Mouse (Mus musculus): Measurements from ENCODE around the gene Eef1a1. TPM values are rescaled to one million over a fixed set of nuclear protein-coding genes. Genes with fewer than 3 reads are reported as not detected.
"Not testable (repeated sequence)": the region's sequence is repeated elsewhere in the genome, so short reads cannot be mapped to it uniquely, and the experiment has no call there.

Gene Eef1a1
- polyA plus RNA-seq, 1 experiment from 2014 or later = 3,749 TPM

- H3K27ac ChIP-seq = peak overlapping the region; percentile 93
- H3K4me3 ChIP-seq (replicated peaks; ENCODE audit: low read length) = peak overlapping the region; percentile 84
- H3K9ac ChIP-seq = peak overlapping the region; percentile 100
- ATAC-seq (ENCODE audit: low FRiP score) (peak; percentile 26), DNase-seq (ENCODE audit: low spot score) (peak; percentile 69)
- H3K36me3 ChIP-seq (replicated peaks; ENCODE audit: control insufficient read depth, insufficient read depth) = peaks cover 47% of the 10 kb centered on the region
- H3K9me3 ChIP-seq (ENCODE audit: control insufficient read depth, low read length) = no peaks in the 10 kb centered on the region
- H3K27me3 ChIP-seq (ENCODE audit: control insufficient read depth, insufficient read depth, low read length) = no peaks in the 10 kb centered on the region
- H3K4me1 ChIP-seq (replicated peaks; ENCODE audit: control insufficient read depth, insufficient read depth, low read length) = peaks cover 18% of the 10 kb centered on the region
- WGBS = under 1% methylated on average over 44 of the region's 46 CpGs
- peak overlapping the region; percentile 92 for H3K4me2 ChIP-seq (replicated peaks)
These were observed 8.1 kb downstream of the Eef1a1 start for GRCm38 (mm10) chr9:78480706-78481358.

GRCm38 (mm10) chr9:78480227-78480626, 8.7 kb downstream of the Eef1a1 start:
- H3K36me3 ChIP-seq (replicated peaks; ENCODE audit: control insufficient read depth, insufficient read depth) = peaks cover 51% of the 10 kb centered on the region
- DNase-seq (ENCODE audit: low spot score); ATAC-seq (ENCODE audit: low FRiP score); H3K27me3 ChIP-seq (ENCODE audit: control insufficient read depth, insufficient read depth, low read length); H3K9me3 ChIP-seq (ENCODE audit: control insufficient read depth, low read length): not testable (repeated sequence)
- peak overlapping the region; percentile 92 for H3K4me2 ChIP-seq (replicated peaks)
- H3K4me3 ChIP-seq (replicated peaks; ENCODE audit: low read length) = peak overlapping the region; percentile 84
- peaks cover 18% of the 10 kb centered on the region for H3K4me1 ChIP-seq (replicated peaks; ENCODE audit: control insufficient read depth, insufficient read depth, low read length)
- peak overlapping the region; percentile 93; the same call in 1 of the 2 replicates for H3K27ac ChIP-seq
- peak overlapping the region; percentile 100 for H3K9ac ChIP-seq
- WGBS = under 1% methylated on average over 13 of the region's 13 CpGs

- not testable (repeated sequence) for H3K27me3 ChIP-seq (ENCODE audit: control insufficient read depth, insufficient read depth, low read length); H3K9me3 ChIP-seq (ENCODE audit: control insufficient read depth, low read length); ATAC-seq (ENCODE audit: low FRiP score); H3K27ac ChIP-seq; DNase-seq (ENCODE audit: low spot score)
- peaks cover 60% of the 10 kb centered on the region for H3K36me3 ChIP-seq (replicated peaks; ENCODE audit: control insufficient read depth, insufficient read depth)
- peak overlapping the region; percentile 32; the same call in 1 of the 2 replicates for H3K9ac ChIP-seq
- peaks cover 18% of the 10 kb centered on the region for H3K4me1 ChIP-seq (replicated peaks; ENCODE audit: control insufficient read depth, insufficient read depth, low read length)
- peak overlapping the region; percentile 92 for H3K4me2 ChIP-seq (replicated peaks)
- WGBS = 29% methylated on average over 8 of the region's 8 CpGs
- H3K4me3 ChIP-seq (replicated peaks; ENCODE audit: low read length) = peak overlapping the region; percentile 84
These were observed 9.6 kb downstream of the Eef1a1 start for GRCm38 (mm10) chr9:78479308-78479707.

GRCm38 (mm10) chr9:78478009-78478605, 10.8 kb downstream of the Eef1a1 start:
- peaks cover 17% of the 10 kb centered on the region for H3K4me1 ChIP-seq (replicated peaks; ENCODE audit: control insufficient read depth, insufficient read depth, low read length)
- 54% methylated on average over 1 of the region's 1 CpGs for WGBS
- H3K4me3 ChIP-seq (replicated peaks; ENCODE audit: low read length); DNase-seq (ENCODE audit: low spot score); ATAC-seq (ENCODE audit: low FRiP score); H3K9ac ChIP-seq; H3K27ac ChIP-seq; H3K9me3 ChIP-seq (ENCODE audit: control insufficient read depth, low read length); H3K27me3 ChIP-seq (ENCODE audit: control insufficient read depth, insufficient read depth, low read length): not testable (repeated sequence)
- peak overlapping the region; percentile 30 for H3K4me2 ChIP-seq (replicated peaks)
- H3K36me3 ChIP-seq (replicated peaks; ENCODE audit: control insufficient read depth, insufficient read depth) = peaks cover 72% of the 10 kb centered on the region

- peak overlapping the region; percentile 30; the same call in 1 of the 2 replicates for H3K4me2 ChIP-seq (replicated peaks)
- ATAC-seq (ENCODE audit: low FRiP score) (no peak), DNase-seq (ENCODE audit: low spot score) (peak; percentile 69)
- no peak overlapping the region; the same call in 1 of the 2 replicates for H3K9ac ChIP-seq
- peaks cover 82% of the 10 kb centered on the region for H3K36me3 ChIP-seq (replicated peaks; ENCODE audit: control insufficient read depth, insufficient read depth)
- WGBS = 4% methylated on average over 5 of the region's 5 CpGs
- no peaks in the 10 kb centered on the region for H3K9me3 ChIP-seq (ENCODE audit: control insufficient read depth, low read length)
- no peak overlapping the region for H3K27ac ChIP-seq
- no peaks in the 10 kb centered on the region for H3K27me3 ChIP-seq (ENCODE audit: control insufficient read depth, insufficient read depth, low read length)
- H3K4me3 ChIP-seq (replicated peaks; ENCODE audit: low read length) = no peak overlapping the region; the same call in 1 of the 2 replicates
- H3K4me1 ChIP-seq (replicated peaks; ENCODE audit: control insufficient read depth, insufficient read depth, low read length) = peaks cover 9% of the 10 kb centered on the region; the same call in 1 of the 2 replicates
These were observed 11.9 kb downstream of the Eef1a1 start for GRCm38 (mm10) chr9:78477021-78477551.

GRCm38 (mm10) chr9:78476531-78477020, 12.4 kb downstream of the Eef1a1 start:
- Histone ChIP-seq H3K4me3 (replicated peaks; ENCODE audit: low read length) (no peak overlapping the region), H3K36me3 (replicated peaks; ENCODE audit: control insufficient read depth, insufficient read depth) (peaks cover 87% of the 10 kb centered on the region), H3K27ac (no peak overlapping the region), H3K27me3 (ENCODE audit: control insufficient read depth, insufficient read depth, low read length) (no peaks in the 10 kb centered on the region), H3K9me3 (ENCODE audit: control insufficient read depth, low read length) (no peaks in the 10 kb centered on the region), H3K4me2 (replicated peaks) (no peak overlapping the region), H3K4me1 (replicated peaks; ENCODE audit: control insufficient read depth, insufficient read depth, low read length) (peaks cover 9% of the 10 kb centered on the region; the same call in 1 of the 2 replicates), H3K9ac (no peak overlapping the region)
- 14% methylated on average over 1 of the region's 1 CpGs for WGBS
- no peak for DNase-seq (ENCODE audit: low spot score)
- ATAC-seq (ENCODE audit: low FRiP score) = no peak

- peaks cover 91% of the 10 kb centered on the region for H3K36me3 ChIP-seq (replicated peaks; ENCODE audit: control insufficient read depth, insufficient read depth)
- peaks cover 9% of the 10 kb centered on the region; the same call in 1 of the 2 replicates for H3K4me1 ChIP-seq (replicated peaks; ENCODE audit: control insufficient read depth, insufficient read depth, low read length)
- no peak overlapping the region for H3K9ac ChIP-seq
- H3K9me3 ChIP-seq (ENCODE audit: control insufficient read depth, low read length) = no peaks in the 10 kb centered on the region
- 88% methylated on average over 4 of the region's 4 CpGs for WGBS
- H3K27ac ChIP-seq = no peak overlapping the region
- no peak overlapping the region for H3K4me2 ChIP-seq (replicated peaks)
- ATAC-seq (ENCODE audit: low FRiP score) (no peak), DNase-seq (ENCODE audit: low spot score) (no peak)
- H3K27me3 ChIP-seq (ENCODE audit: control insufficient read depth, insufficient read depth, low read length) = no peaks in the 10 kb centered on the region
- H3K4me3 ChIP-seq (replicated peaks; ENCODE audit: low read length) = no peak overlapping the region
These were observed 13.1 kb downstream of the Eef1a1 start for GRCm38 (mm10) chr9:78475873-78476272.

- no peak for DNase-seq (ENCODE audit: low spot score)
- no peak overlapping the region for H3K27ac ChIP-seq
- H3K9ac ChIP-seq = no peak overlapping the region
- 90% methylated on average over 2 of the region's 2 CpGs for WGBS
- peaks cover 9% of the 10 kb centered on the region; the same call in 1 of the 2 replicates for H3K4me1 ChIP-seq (replicated peaks; ENCODE audit: control insufficient read depth, insufficient read depth, low read length)
- no peak overlapping the region for H3K4me3 ChIP-seq (replicated peaks; ENCODE audit: low read length)
- no peak overlapping the region for H3K4me2 ChIP-seq (replicated peaks)
- peaks cover 94% of the 10 kb centered on the region for H3K36me3 ChIP-seq (replicated peaks; ENCODE audit: control insufficient read depth, insufficient read depth)
- no peaks in the 10 kb centered on the region for H3K27me3 ChIP-seq (ENCODE audit: control insufficient read depth, insufficient read depth, low read length)
- H3K9me3 ChIP-seq (ENCODE audit: control insufficient read depth, low read length) = no peaks in the 10 kb centered on the region
- ATAC-seq (ENCODE audit: low FRiP score) = no peak
These were observed 13.6 kb downstream of the Eef1a1 start for GRCm38 (mm10) chr9:78475383-78475780.

GRCm38 (mm10) chr9:78474771-78475382, 14.1 kb downstream of the Eef1a1 start:
- Histone ChIP-seq H3K4me3 (replicated peaks; ENCODE audit: low read length) (no peak overlapping the region), H3K36me3 (replicated peaks; ENCODE audit: control insufficient read depth, insufficient read depth) (peaks cover 94% of the 10 kb centered on the region), H3K9ac (no peak overlapping the region), H3K4me2 (replicated peaks) (no peak overlapping the region), H3K27me3 (ENCODE audit: control insufficient read depth, insufficient read depth, low read length) (no peaks in the 10 kb centered on the region), H3K27ac (no peak overlapping the region), H3K4me1 (replicated peaks; ENCODE audit: control insufficient read depth, insufficient read depth, low read length) (peaks cover 9% of the 10 kb centered on the region; the same call in 1 of the 2 replicates), H3K9me3 (ENCODE audit: control insufficient read depth, low read length) (no peaks in the 10 kb centered on the region)
- 89% methylated on average over 5 of the region's 5 CpGs for WGBS
- DNase-seq (ENCODE audit: low spot score) (no peak), ATAC-seq (ENCODE audit: low FRiP score) (no peak)

Measured in hindbrain, embryonic 14.5 days (tissue).